Mouse (Mus musculus): ENCODE measurements around the gene Mthfsd. TPM values are rescaled to one million over a fixed set of nuclear protein-coding genes. Genes with fewer than 3 reads are reported as not detected.

Mthfsd gene
- total RNA-seq, 2 experiments from 2014 or later = 14.9 to 45.1 TPM

DNA sequence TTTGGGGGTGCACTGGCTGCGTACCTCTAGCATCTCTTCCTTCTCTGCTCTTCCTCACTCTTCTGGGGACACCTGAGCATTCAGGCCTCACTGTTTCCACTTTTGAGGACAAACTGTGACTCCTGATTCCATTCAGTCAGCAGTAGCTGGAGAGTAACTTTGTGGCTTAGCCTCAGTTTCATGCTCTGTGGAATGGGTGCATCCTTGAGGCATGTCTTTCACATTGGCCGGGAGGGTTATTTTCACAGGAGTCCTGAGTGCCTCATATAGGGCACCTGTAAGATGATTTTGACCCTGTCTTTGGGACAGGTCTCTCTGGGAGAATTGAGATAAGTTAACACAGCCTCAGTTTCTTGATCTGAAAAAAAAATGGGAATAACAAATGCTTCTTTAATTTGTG lies 14.9 kb upstream of the Mthfsd start:
- ATAC-seq (replicated peaks; ENCODE audit: poor library complexity, severe bottlenecking) = no peak

DNA sequence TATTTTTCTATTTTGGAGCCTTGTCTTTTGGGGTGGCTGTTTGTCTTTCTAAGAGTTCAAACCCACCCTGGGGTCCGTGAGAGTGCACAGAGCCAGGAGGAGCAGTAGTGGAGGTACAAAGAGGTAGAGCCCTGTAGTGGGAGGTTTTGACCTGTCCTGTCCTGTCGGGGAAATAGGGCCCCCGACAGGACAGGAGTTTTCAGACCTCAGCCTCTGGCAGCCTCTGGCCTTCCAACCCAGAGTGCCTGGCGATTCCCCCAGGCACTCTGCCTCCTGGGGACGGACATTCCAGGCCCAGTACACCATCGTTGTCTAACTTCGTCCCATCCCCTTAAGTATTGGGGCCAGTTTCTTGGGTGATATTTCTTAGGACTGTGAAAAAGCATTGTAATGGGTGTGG lies 14.2 kb upstream of the Mthfsd start:
- ATAC-seq (replicated peaks; ENCODE audit: poor library complexity, severe bottlenecking) = no peak

DNA sequence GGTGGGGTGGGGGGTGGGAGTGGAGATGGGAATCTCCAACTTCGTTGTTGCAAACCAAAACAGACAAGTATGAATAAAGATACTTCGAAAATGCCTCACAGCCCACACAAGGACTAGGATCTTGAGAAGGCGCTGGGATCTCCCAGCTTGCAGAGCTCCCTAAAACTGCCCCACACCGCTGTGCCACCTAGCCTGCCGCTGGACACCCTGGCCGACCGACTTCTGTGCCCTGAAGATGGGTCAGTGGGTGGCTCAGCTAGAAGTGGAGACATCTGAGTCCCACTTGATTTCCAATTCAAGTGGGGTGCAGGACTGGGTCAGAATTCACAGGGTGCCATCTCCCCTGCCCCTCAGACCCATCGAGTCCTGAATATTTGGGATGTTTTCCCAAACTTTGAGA lies 13.5 kb upstream of the Mthfsd start:
- ATAC-seq (replicated peaks; ENCODE audit: poor library complexity, severe bottlenecking) = no peak

DNA sequence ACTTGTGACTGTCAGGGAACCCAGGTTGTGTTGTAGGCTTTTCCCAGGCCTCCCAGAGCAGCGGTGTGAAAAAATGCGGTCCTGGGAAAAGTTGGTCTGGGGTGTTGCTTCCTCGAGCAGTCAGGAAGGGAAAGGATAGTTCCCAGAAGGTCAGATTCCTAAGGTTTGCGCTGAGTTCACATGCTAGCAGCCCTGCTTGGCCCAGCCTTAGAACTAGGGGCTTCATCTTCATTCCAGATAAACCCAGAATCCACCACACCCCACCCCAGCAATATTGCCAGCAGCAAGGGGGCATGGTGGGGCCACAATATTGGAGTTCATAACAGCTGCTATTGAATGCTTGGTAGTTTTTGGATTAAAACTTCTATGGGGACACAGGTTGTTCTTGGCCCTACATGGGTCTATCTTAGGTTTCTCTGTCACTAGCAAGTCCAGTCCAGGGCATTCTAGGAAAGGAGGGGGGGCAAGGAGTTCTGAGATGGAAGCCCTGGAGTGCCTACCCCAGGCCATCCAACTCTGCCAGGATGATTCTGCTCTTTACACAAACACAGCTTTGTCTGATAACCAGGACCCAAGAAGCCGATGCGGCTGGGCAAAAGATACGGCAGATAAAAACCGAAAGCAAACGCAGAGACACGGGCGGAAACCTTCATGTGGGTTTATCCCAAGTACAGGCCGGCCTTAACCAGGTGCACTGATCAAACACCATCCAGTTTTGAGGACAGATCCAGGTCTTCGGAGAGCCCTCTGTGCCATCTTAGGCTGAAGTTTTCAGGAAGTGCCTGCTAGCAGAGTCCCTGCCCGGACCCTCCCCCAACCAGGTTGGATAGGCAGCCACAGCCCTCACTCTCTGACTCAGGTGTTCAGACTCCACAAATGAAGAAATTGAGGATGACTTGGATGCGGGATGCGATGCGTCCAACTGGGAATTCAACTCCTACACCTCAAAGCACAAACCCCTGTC lies 12.5 kb upstream of the Mthfsd start:
- no peak for ATAC-seq (replicated peaks; ENCODE audit: poor library complexity, severe bottlenecking)

DNA sequence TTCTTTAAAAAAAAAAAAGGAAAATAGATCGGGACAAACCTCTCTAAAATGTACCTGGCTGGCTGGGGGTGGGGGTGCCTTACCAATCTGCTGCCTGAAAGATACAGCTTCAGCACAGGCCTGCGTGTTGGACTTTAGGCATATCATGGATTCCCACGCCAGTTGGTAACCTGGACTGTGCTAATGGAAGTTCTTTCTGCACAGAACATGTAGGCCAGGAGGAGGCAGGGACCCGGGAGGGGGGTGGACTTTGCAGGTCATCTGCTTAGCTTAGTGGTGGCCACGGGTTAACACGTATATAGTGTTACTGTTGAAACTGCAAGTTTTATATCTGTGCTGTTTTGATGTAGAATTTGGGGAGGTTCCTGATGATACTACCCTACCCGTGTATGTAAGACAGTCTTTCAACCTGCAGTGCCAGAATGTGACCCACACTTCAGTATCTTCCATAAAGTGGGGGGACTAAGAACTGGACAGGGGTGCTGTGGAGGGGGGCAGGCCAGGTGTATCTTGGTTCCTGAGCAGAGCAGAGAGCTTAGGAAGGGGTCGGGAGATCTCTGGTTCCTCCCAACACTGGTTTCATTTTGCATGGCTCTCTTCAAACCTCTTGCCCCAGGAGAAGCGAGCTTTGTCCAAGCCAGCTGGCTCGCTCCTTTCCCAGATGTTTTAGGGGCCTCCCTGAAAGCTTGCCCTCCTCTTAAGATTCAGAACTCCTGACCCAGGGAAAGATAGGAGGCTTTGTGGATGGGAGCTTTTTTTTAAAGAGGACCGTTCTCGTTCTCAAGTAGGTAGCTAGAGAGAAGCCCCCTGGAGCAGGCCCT lies 11.7 kb upstream of the Mthfsd start:
- ATAC-seq (replicated peaks; ENCODE audit: poor library complexity, severe bottlenecking) = no peak

DNA sequence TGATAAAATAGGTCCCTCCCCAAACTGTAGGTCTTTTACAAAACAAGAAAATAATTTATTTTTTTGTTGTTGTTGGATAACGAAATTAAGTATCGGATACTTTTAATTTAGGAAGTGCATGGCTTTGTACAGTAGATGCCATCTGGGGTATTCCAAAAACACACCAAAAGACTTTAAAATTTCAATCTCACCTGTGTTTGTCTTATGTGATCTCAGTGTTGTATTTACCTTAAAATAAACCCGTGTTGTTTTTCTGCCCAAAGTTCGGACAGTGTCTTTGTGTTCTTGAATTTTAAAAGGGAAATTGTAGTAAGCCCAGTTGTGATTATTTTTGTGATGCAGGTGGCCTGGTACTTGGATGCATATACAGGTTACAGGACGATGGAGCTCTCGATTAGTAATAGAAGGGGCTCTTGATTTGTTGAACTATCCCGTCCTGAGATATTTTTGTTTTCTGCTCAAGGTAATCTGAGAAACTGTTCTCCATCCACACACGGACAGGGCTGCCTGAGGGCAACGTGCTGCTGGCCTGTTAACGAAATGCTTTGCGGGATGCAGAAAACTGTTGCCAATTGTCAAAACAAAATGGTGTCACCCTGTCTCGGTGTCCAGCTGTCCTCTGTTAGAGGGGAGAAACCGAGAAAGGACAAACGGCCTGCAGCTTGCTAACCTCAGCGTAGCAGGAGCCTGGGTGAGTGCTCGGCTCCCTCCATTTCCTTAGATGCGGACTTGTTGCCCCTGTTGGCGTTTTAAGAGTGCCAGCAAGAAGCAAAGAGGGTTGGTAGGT lies 10.6 kb upstream of the Mthfsd start:
- no peak for ATAC-seq (replicated peaks; ENCODE audit: poor library complexity, severe bottlenecking)

DNA sequence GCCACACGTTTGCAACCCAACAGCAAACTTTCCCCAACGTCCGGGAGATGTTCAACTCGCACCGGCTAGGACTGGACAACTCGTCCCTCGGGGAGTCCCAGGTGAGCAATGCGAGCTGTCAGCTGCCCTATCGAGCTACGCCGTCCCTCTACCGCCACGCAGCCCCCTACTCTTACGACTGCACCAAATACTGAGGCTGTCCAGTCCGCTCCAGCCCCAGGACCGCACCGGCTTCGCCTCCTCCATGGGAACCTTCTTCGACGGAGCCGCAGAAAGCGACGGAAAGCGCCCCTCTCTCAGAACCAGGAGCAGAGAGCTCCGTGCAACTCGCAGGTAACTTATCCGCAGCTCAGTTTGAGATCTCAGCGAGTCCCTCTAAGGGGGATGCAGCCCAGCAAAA lies 9.7 kb upstream of the Mthfsd start:
- no peak for ATAC-seq (replicated peaks; ENCODE audit: poor library complexity, severe bottlenecking)

DNA sequence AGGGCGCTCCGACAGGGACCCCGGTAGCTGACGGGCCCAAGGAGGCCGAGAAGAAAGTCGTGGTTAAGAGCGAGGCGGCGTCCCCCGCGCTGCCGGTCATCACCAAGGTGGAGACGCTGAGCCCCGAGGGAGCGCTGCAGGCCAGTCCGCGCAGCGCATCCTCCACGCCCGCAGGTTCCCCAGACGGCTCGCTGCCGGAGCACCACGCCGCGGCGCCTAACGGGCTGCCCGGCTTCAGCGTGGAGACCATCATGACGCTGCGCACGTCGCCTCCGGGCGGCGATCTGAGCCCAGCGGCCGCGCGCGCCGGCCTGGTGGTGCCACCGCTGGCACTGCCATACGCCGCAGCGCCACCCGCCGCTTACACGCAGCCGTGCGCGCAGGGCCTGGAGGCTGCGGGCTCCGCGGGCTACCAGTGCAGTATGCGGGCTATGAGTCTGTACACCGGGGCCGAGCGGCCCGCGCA lies 9.0 kb upstream of the Mthfsd start:
- 0 out of 2 replicates have a peak, but pooled peaks have one; percentile 9 for ATAC-seq (replicated peaks; ENCODE audit: poor library complexity, severe bottlenecking)

DNA sequence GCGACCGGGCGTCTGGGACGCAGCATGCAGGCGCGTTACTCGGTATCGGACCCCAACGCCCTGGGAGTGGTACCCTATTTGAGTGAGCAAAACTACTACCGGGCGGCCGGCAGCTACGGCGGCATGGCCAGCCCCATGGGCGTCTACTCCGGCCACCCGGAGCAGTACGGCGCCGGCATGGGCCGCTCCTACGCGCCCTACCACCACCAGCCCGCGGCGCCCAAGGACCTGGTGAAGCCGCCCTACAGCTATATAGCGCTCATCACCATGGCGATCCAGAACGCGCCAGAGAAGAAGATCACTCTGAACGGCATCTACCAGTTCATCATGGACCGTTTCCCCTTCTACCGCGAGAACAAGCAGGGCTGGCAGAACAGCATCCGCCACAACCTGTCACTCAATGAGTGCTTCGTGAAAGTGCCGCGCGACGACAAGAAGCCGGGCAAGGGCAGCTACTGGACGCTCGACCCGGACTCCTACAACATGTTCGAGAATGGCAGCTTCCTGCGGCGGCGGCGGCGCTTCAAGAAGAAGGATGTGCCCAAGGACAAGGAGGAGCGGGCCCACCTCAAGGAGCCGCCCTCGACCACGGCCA lies 8.5 kb upstream of the Mthfsd start:
- ATAC-seq (replicated peaks; ENCODE audit: poor library complexity, severe bottlenecking) = no peak

DNA sequence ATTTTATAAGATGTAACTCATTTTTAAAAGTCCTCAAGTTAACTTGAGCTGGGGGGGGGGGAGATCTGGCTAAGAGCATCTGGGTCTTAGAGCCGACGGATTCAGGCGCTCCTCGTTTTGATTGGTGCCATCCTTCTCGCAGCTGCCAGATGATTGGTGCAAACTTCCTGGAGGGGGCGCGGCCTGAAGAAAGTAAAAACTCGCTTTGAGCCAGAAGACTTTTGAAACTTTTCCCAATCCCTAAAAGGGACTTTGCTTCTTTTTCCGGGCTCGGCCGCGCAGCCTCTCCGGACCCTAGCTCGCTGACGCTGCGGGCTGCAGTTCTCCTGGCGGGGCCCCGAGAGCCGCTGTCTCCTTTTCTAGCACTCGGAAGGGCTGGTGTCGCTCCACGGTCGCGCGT lies 7.8 kb upstream of the Mthfsd start, which contains the start of gene Foxc2:
Gene Foxc2 (plus strand): TSS at position 224 of the 400 bp plus-strand sequence.
- ATAC-seq (replicated peaks; ENCODE audit: poor library complexity, severe bottlenecking) = no peak

DNA sequence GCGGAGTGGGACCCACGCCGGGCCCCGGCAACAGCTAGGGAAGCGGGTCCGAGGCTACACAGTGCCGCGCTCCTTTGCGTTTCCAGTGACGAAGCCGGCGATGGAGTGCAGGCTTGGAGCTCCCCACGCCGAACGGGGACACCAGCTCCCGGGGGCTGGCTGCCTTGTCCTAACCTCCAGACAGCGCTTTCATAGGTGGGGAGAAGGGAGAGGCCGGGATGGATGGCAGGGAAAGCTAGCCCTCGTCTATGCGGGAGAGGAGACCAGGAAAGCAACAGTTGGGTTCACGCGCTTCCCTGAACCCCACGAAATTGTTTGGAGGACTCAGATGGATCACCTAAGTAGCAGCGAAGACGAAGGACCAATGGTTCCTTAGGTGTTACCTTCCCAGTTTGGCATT lies 6.9 kb upstream of the Mthfsd start:
- no peak for ATAC-seq (replicated peaks; ENCODE audit: poor library complexity, severe bottlenecking)

DNA sequence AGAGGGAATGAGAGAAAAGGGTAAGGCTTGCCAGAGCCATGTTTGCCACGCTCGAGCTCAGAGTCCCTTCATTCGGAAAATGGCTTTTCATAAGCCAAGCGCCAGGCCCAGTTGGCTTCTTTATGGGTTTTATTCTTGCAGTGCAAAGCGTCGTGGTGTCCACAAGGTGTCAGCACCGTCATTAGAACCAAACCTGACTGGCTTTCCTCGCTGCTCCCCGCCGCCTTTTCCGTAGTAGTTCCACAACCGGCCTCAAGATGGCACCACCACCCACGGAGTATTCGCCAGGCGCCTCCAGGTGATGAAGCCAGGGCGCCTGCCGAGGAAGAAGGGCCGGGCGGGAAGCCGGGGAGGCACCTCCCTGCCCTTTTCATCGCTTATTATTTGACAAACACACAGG lies 5.1 kb upstream of the Mthfsd start:
- peak; percentile 90 for ATAC-seq (replicated peaks; ENCODE audit: poor library complexity, severe bottlenecking)

DNA sequence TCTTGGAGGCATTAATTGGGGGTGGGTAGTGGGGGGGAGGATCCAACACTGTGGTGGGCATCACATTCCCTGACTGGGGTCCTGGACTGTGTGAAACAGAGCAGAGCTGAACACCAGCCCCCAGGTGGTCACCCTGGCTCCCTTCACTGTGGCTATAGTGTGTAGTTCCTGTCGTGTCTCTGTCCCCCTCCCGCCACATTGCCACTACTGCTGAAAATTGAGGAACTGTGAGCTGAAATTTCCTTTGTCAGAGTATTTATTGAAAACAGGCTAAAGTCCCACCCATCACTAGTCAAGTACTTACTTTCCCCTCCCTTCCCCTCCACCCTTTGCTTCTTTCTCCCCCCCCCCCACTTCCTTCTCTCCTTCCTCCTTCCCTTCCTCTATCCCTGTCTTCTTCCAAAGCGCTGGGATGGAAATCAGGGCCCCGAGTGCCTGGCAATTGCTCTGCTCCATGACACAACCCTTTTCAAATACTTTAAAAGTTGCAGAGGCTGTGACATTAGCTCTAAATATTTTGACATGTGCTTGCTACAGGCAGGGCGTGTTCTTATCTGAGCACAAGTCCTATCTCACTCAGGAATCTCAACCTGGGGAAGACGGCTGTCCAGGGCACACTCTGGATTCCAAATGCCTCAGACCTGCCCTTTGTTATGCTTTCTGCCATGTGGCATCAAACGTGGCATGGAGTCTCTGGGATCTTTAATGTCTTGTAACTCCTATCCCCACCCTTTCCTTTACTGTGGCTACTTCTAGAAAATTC lies 3.1 kb upstream of the Mthfsd start:
- no peak for ATAC-seq (replicated peaks; ENCODE audit: poor library complexity, severe bottlenecking)

DNA sequence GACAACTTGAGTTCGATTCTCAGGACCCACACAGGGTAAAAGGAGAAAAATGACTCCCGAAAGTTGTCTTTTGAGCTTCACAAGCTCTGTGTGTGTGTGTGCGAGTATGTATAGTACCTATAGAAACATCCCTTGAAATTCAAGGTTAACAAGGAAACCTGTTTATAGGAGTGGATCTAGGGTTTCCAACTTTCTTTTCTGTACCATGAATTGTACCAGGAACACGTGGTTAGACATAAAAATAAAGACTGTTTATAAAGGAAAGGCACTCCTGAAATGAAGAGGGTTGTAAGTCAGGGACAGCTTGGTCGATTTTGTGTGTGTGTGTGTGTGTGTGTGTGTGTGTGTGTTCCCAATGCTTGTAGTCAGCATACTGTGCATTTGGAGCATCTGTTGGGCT lies 465 bp upstream of the Mthfsd start:
- no peak for ATAC-seq (replicated peaks; ENCODE audit: poor library complexity, severe bottlenecking)

DNA sequence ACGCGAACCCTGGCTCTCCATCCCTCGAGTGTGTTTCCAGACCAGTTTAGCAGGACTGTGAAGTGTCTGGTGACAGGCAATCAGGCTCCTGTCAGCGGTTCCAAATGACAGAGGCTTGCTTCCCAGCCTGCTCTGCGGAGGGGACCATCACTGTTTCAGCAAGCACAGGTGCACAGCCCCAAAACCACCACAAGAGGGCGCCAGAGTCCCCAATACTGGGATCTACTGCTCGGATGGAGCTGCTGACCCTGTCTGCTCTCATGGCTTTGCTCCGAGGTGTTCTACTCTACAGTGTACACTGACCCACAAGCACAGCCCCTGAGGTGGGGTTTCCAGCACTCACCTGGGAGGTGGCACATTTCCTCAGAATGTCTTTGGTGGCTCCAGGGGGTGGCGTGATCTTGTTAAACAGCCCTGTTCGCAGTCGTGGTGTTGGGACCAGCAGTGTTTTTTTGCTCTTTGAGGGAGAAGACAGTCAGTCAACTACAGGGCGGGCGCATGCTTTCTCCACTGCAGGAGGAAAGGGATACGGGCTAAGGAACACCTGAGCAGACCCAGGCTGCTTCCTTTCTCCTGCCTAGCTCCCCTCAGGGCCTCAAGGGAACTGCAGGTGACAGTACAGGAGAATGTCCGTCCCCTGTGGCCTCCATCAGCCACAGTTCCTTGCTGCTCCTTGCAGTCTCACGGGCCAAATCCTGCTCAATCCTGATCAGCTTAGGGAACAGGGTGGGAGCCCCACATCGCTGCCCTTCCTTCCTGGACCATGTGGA lies 4.0 kb downstream of the Mthfsd start:
- ATAC-seq (replicated peaks; ENCODE audit: poor library complexity, severe bottlenecking) = peak; percentile 55

DNA sequence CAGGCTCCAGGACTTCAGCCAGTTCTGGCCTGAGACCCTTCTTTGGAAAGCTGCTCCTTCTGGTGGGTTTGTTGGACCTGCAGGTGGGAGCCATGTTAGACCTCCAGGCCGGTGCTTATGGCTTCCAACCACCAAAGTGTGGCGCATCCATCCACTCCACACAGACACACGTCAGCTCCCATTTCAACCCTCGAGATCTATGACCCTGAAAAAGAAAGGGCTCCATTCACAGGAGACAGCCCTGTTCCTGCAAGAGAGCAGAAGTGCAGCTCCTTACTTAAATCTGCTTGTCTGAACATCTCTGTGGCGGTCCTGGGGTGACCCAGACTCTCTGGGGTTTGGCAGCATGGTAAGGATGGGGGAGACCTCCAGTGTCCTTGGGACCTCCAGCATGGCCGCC lies 14.7 kb downstream of the Mthfsd start:
- no peak for ATAC-seq (replicated peaks; ENCODE audit: poor library complexity, severe bottlenecking)

DNA sequence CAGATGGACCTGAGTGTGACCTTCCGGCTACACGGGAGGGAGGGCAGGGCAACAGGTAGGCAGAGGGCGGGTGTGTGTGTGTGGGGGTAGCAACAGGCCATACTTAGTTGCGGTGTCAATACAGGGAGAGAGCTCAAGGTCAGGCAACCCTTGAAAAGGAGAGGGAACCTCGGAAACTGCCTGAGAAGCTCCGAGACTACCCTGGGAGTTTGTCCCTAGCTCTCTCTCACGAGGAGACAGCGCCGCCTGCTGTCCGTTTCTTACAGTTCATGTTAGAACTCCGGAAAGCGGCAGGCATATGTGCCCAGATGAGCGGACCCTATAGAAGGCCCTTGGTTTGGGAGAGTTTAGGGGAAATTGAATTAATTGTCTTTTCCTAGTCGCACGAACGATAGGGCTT lies 15.6 kb downstream of the Mthfsd start:
- peak; percentile 79 for ATAC-seq (replicated peaks; ENCODE audit: poor library complexity, severe bottlenecking)

DNA sequence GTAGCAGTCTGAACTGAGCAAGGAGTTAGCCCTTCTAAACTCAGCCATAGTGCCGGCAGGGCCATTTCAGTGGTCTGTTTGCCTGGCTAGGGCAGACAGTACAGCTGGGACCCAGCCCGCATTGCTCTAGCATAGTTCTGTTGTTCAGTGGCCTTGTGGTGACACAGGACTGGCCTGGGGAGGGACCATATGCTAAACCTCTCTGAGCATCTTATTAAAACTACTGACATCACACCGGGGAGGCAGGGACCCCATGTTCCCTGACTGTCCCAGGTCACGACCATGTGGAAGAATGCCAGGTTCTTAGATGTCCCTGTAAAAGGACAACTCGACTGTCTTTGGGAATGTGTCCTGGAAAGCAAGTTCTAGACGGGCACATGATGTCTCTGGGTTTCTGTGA lies 16.1 kb downstream of the Mthfsd start:
- no peak for ATAC-seq (replicated peaks; ENCODE audit: poor library complexity, severe bottlenecking)

DNA sequence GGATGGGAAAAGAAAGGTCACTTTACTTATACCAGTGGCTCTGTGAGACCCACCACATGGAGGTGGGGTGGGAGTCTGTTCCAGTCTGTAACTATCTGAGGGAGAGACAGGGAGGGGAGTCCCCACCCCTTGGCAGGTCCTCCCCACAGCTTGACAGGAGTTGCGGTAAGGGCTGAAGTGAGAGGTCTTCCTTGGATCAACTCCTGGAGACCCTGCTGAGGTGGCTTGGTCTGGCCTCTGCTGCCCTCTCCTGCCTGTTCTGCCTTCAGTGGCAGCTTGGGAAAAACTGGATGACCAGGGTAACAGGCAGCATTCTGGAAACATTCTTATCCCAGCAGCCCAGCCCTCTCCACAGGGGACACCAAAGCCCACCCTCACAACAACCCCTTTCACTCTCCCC lies 17.5 kb downstream of the Mthfsd start:
- no peak for ATAC-seq (replicated peaks; ENCODE audit: poor library complexity, severe bottlenecking)
